Mouse (Mus musculus) G1E (cell line): ENCODE results near the gene Nbl1.

ENCODE experiments used
- CTCF ChIP-seq: IDR thresholded peaks from 2 replicates; pipeline ENCODE4 v1.5.1; 2012; ENCODE audit warnings: low read depth, low read length, inconsistent platforms, mixed read lengths
- GATA1 ChIP-seq: IDR thresholded peaks from 2 replicates; pipeline ENCODE4 v1.6.1; 2012; ENCODE audit warnings: borderline replicate concordance, low read length, inconsistent platforms, mixed read lengths
- POLR2AphosphoS5 ChIP-seq: IDR thresholded peaks from 2 replicates; pipeline ENCODE4 v1.6.1; 2012; ENCODE audit warnings: low read depth, low read length, inconsistent platforms; ENCODE audit not compliant: insufficient replicate concordance
- TAL1 ChIP-seq: conservative IDR thresholded peaks from 2 replicates; pipeline ENCODE4 v1.6.1; 2012; ENCODE audit warnings: low read depth, low read length, inconsistent platforms, mixed read lengths

GRCm38 (mm10) chr4:139068287-139068686 is 24.5 kb downstream of the Nbl1 start:
- TF ChIP-seq TAL1: no peak
- no peak for TF ChIP-seq CTCF
- TF ChIP-seq GATA1: no peak
- no peak for TF ChIP-seq POLR2AphosphoS5
